Mouse (Mus musculus) MEL (cell line): ENCODE measurements at regions not wholly inside any gene's neighbourhood (a gene's known extent, or its start where the extent isn't known, plus 50 kb on each side); places are given as distances from the start of the nearest gene placed in this dataset.

Experiments used
- DNase-seq: peaks from one replicate; pipeline ENCODE4 v3.0.0; 2011; ENCODE audit warnings: low read depth, low spot score
- H3K27ac ChIP-seq: 2 replicates; pipeline ENCODE4 v1.5.1; 2012; ENCODE audit warnings: low read depth, mild to moderate bottlenecking, control low read depth, low read length, moderate library complexity; ENCODE audit not compliant: control insufficient read depth
- H3K27me3 ChIP-seq, 2 experiments: fragments of 150-350 bp in 1 of 2; sonication (generic) in 1 of 2; 2 replicates each; pipeline ENCODE4 v1.6.1; 2012; ENCODE audit warnings: low read length in 2 of 2, mild to moderate bottlenecking in 2 of 2, improper control_type of control experiment in 1 of 2, moderate library complexity in 1 of 2; ENCODE audit not compliant: insufficient read depth in 2 of 2, control insufficient read depth in 1 of 2
- H3K36me3 ChIP-seq, 2 experiments: 2 replicates each; pipeline ENCODE4 v1.6.1; 2012 to 2014; ENCODE audit warnings: low read length in 2 of 2, improper control_type of control experiment in 1 of 2, inconsistent platforms in 1 of 2, mild to moderate bottlenecking in 1 of 2; ENCODE audit not compliant: insufficient read depth in 2 of 2, control insufficient read depth in 1 of 2
- H3K4me1 ChIP-seq, 2 experiments: fragments of 150-350 bp in 1 of 2; sonication (generic) in 1 of 2; 2 replicates each; pipeline ENCODE4 v1.6.1; 2012; ENCODE audit warnings: low read length in 2 of 2, improper control_type of control experiment in 1 of 2, mild to moderate bottlenecking in 1 of 2; ENCODE audit not compliant: insufficient read depth in 2 of 2, control insufficient read depth in 1 of 2
- H3K4me3 ChIP-seq, 2 experiments: fragments of 150-350 bp in 1 of 2; sonication (generic) in 1 of 2; 2 replicates each; pipeline ENCODE4 v1.5.1; 2012; ENCODE audit warnings: low read depth in 2 of 2, low read length in 2 of 2, mild to moderate bottlenecking in 2 of 2, moderate library complexity in 2 of 2, control low read depth in 1 of 2, improper control_type of control experiment in 1 of 2; ENCODE audit not compliant: control insufficient read depth in 1 of 2, insufficient read depth in 1 of 2
- H3K79me2 ChIP-seq: 2 replicates; pipeline ENCODE4 v1.6.1; 2012; ENCODE audit warnings: mild to moderate bottlenecking, low read length, moderate library complexity; ENCODE audit not compliant: control insufficient read depth, poor library complexity, insufficient read depth
- H3K9ac ChIP-seq: 2 replicates; pipeline ENCODE4 v1.6.1; 2012; ENCODE audit warnings: low read depth, mild to moderate bottlenecking, control low read depth, low read length, moderate library complexity; ENCODE audit not compliant: control insufficient read depth, poor library complexity, severe bottlenecking
- H3K9me3 ChIP-seq: fragments of 150-350 bp; sonication (generic); replicated peaks from 2 replicates; pipeline ENCODE4 v1.6.1; 2012; ENCODE audit warnings: mild to moderate bottlenecking, low read length, improper control_type of control experiment, moderate library complexity; ENCODE audit not compliant: insufficient read depth
- BHLHE40 ChIP-seq: IDR thresholded peaks from 2 replicates; pipeline ENCODE4 v1.6.1; 2012; ENCODE audit warnings: low read depth, mild to moderate bottlenecking, inconsistent platforms, low read length, improper control_type of control experiment, borderline replicate concordance
- CHD1 ChIP-seq: IDR thresholded peaks from 2 replicates; pipeline ENCODE4 v1.6.1; 2012; ENCODE audit warnings: low read depth, mild to moderate bottlenecking, inconsistent platforms, low read length, improper control_type of control experiment
- ELF1 ChIP-seq: IDR thresholded peaks from 2 replicates; pipeline ENCODE4 v1.6.1; 2014; ENCODE audit warnings: low read depth, mild to moderate bottlenecking, inconsistent platforms, low read length, improper control_type of control experiment, moderate library complexity
- EP300 ChIP-seq, 2 experiments: IDR thresholded peaks; 2 replicates each; pipeline ENCODE4 v1.6.1; 2011; ENCODE audit warnings: improper control_type of control experiment in 2 of 2, low read length in 2 of 2, low read depth in 1 of 2, mild to moderate bottlenecking in 1 of 2
- ETS1 ChIP-seq: IDR thresholded peaks from 2 replicates; pipeline ENCODE4 v1.6.1; 2012; ENCODE audit warnings: low read depth, mild to moderate bottlenecking, inconsistent platforms, low read length, improper control_type of control experiment, moderate library complexity
- GABPA ChIP-seq: IDR thresholded peaks from 2 replicates; pipeline ENCODE4 v1.6.1; 2012; ENCODE audit warnings: low read depth, mild to moderate bottlenecking, inconsistent platforms, low read length, improper control_type of control experiment, moderate library complexity
- MAFK ChIP-seq: IDR thresholded peaks from 2 replicates; pipeline ENCODE4 v1.6.1; 2011; ENCODE audit warnings: low read depth, mild to moderate bottlenecking, low read length, improper control_type of control experiment, borderline replicate concordance
- MEF2A ChIP-seq: IDR thresholded peaks from 2 replicates; pipeline ENCODE4 v1.6.1; 2014; ENCODE audit warnings: low read depth, mild to moderate bottlenecking, inconsistent platforms, low read length, improper control_type of control experiment; ENCODE audit not compliant: poor library complexity, insufficient replicate concordance, severe bottlenecking; ENCODE audit errors: extremely low read depth
- MYB ChIP-seq: IDR thresholded peaks from 2 replicates; pipeline ENCODE4 v1.6.1; 2011; ENCODE audit warnings: mild to moderate bottlenecking, low read depth, low read length, improper control_type of control experiment
- NELFE ChIP-seq: IDR thresholded peaks from 2 replicates; pipeline ENCODE4 v1.6.1; 2011; ENCODE audit warnings: low read depth, low read length, improper control_type of control experiment
- POLR2A ChIP-seq, 2 experiments: IDR thresholded peaks; 2 replicates each; pipeline ENCODE4 v1.6.1; 2011 to 2012; ENCODE audit warnings: low read length in 2 of 2, mild to moderate bottlenecking in 2 of 2, control low read depth in 1 of 2, improper control_type of control experiment in 1 of 2, low read depth in 1 of 2, moderate library complexity in 1 of 2; ENCODE audit not compliant: control insufficient read depth in 1 of 2, insufficient read depth in 1 of 2, poor library complexity in 1 of 2
- POLR2AphosphoS5 ChIP-seq: IDR thresholded peaks from 2 replicates; pipeline ENCODE4 v1.6.1; 2012; ENCODE audit warnings: low read depth, borderline replicate concordance, mild to moderate bottlenecking, inconsistent platforms, low read length, moderate library complexity, mixed read lengths
- RCOR1 ChIP-seq: IDR thresholded peaks from 2 replicates; pipeline ENCODE4 v1.6.1; 2012; ENCODE audit warnings: low read depth, mild to moderate bottlenecking, inconsistent platforms, low read length, improper control_type of control experiment
- SMC3 ChIP-seq: IDR thresholded peaks from 2 replicates; pipeline ENCODE4 v1.6.1; 2011; ENCODE audit warnings: low read depth, low read length, improper control_type of control experiment
- TAL1 ChIP-seq: IDR thresholded peaks from 2 replicates; pipeline ENCODE4 v1.6.1; 2012; ENCODE audit warnings: mild to moderate bottlenecking, inconsistent platforms, low read length, moderate library complexity, mixed read lengths
- TCF12 ChIP-seq: IDR thresholded peaks from 2 replicates; pipeline ENCODE4 v1.6.1; 2014; ENCODE audit warnings: low read depth, mild to moderate bottlenecking, inconsistent platforms, low read length, improper control_type of control experiment, moderate library complexity
- UBTF ChIP-seq: IDR thresholded peaks from 2 replicates; pipeline ENCODE4 v1.6.1; 2012; ENCODE audit warnings: low read depth, mild to moderate bottlenecking, inconsistent platforms, low read length, improper control_type of control experiment, moderate library complexity, borderline replicate concordance; ENCODE audit not compliant: insufficient read depth
- ZC3H11A ChIP-seq: IDR thresholded peaks from 2 replicates; pipeline ENCODE4 v1.6.1; 2012; ENCODE audit warnings: low read depth, mild to moderate bottlenecking, inconsistent platforms, low read length, improper control_type of control experiment
- ZKSCAN1 ChIP-seq: IDR thresholded peaks from 2 replicates; pipeline ENCODE4 v1.6.1; 2012; ENCODE audit warnings: low read depth, mild to moderate bottlenecking, inconsistent platforms, low read length, improper control_type of control experiment, moderate library complexity
- ZMIZ1 ChIP-seq: IDR thresholded peaks from 2 replicates; pipeline ENCODE4 v1.6.1; 2012; ENCODE audit warnings: low read depth, mild to moderate bottlenecking, inconsistent platforms, low read length, improper control_type of control experiment, moderate library complexity
- ZNF384 ChIP-seq: IDR thresholded peaks from 2 replicates; pipeline ENCODE4 v1.6.1; 2012; ENCODE audit warnings: low read depth, mild to moderate bottlenecking, inconsistent platforms, low read length, improper control_type of control experiment

DNA sequence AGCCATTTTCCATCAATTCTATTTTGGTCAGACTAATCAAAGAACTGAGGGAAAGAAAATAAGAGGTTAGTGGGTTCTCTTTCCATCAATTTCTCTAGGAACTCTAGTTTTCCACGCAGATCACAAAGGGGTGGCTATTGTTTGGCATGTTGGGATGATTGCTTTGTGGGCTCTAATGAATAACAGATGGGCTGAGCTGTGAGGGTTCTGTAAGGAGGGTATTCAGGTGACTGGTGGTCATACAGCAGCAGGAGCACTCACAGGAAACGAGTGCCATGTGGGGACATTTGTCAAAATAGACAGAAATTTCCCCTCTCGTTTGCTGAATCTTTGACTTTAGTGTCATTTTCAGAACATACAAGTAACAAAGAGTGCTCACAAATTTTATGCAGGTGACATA lies 134.9 kb upstream of the Brinp3 start:
- no peak overlapping the region for H3K9ac ChIP-seq
- no peak overlapping the region for H3K4me3 ChIP-seq
- H3K9me3 ChIP-seq = no peaks in the 10 kb centered on the region
- no peaks in the 10 kb centered on the region for H3K36me3 ChIP-seq
- TF ChIP-seq POLR2A (IDR thresholded peaks at IDR 0.05; ENCODE audit: control insufficient read depth in 1 of 2, insufficient read depth in 1 of 2, low read depth in 1 of 2, low read length in 2 of 2, poor library complexity in 1 of 2) = no peak
- TF ChIP-seq ZNF384 = no peak
- TF ChIP-seq, all 39 proteins: peak for 0
- H3K4me1 ChIP-seq = no peaks in the 10 kb centered on the region
- DNase-seq = no peak
- no peaks in the 10 kb centered on the region for H3K79me2 ChIP-seq
- no peaks in the 10 kb centered on the region for H3K27me3 ChIP-seq
- no peak overlapping the region for H3K27ac ChIP-seq

DNA sequence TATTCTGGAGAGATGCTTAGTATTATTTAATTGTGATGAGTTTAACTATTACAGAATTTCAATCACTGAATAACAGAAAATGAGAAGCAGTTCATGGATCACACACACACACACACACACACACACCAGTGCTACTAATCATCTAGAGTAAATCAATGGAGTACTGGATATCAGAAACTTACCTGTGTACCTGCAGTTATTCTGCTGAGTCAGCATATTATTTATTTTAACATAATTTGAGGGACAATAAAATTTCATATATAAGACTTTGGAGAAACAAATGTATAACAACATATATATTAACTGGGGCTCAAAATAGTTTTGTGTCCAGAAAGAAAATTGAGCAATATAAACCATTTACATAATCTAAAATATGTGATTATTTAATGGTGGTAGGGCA lies 134.4 kb upstream of the Brinp3 start:
- Histone ChIP-seq H3K9me3 (no peaks in the 10 kb centered on the region), H3K4me1 (no peaks in the 10 kb centered on the region), H3K36me3 (no peaks in the 10 kb centered on the region), H3K27me3 (no peaks in the 10 kb centered on the region), H3K9ac (no peak overlapping the region), H3K4me3 (no peak overlapping the region), H3K79me2 (no peaks in the 10 kb centered on the region), H3K27ac (no peak overlapping the region)
- DNase-seq = no peak
- TF ChIP-seq ZKSCAN1 = no peak
- peak; percentile 61; the same call in 1 of the 2 replicates for TF ChIP-seq MAFK
- TF ChIP-seq TCF12 = no peak

DNA sequence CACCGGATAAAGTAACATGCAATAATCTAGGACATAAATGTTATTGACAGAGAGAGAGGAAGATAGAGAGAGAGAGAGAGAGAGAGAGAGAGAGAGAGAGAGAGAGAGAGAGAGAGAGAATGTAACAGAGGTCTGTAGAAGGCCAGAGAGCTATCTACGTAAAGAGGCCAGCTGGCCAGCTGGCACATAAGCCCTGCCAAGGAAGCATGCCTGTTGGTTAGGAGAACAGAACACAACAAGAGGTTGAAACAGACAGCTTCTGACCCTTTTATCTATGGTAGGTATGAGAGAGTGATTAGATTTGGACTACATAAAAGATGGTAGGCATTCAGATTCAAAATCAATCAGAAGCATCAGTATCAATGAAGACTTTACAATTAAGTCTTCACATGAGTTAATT lies 130.8 kb upstream of the Brinp3 start:
- no peak overlapping the region for H3K27ac ChIP-seq
- no peaks in the 10 kb centered on the region for H3K4me1 ChIP-seq
- H3K27me3 ChIP-seq = no peaks in the 10 kb centered on the region
- no peaks in the 10 kb centered on the region for H3K36me3 ChIP-seq
- H3K9ac ChIP-seq = no peak overlapping the region
- no peak for TF ChIP-seq MEF2A
- no peak for TF ChIP-seq UBTF
- no peak for TF ChIP-seq BHLHE40
- no peak for TF ChIP-seq MYB
- no peak for TF ChIP-seq POLR2AphosphoS5
- TF ChIP-seq SMC3 = no peak
- no peak for TF ChIP-seq ZMIZ1
- TF ChIP-seq CHD1 = no peak
- no peak for TF ChIP-seq ZC3H11A
- TF ChIP-seq ELF1 = no peak
- no peak for TF ChIP-seq ETS1
- no peak for TF ChIP-seq NELFE
- no peak for TF ChIP-seq ZKSCAN1
- no peak for TF ChIP-seq TAL1
- TF ChIP-seq EP300 (IDR thresholded peaks at IDR 0.05; ENCODE audit: low read depth in 1 of 2, low read length in 2 of 2) = no peak
- no peak for TF ChIP-seq GABPA
- TF ChIP-seq RCOR1 = no peak
- no peak overlapping the region for H3K4me3 ChIP-seq
- no peaks in the 10 kb centered on the region for H3K79me2 ChIP-seq
- H3K9me3 ChIP-seq = no peaks in the 10 kb centered on the region
- DNase-seq = no peak
